Mouse (Mus musculus) cerebral cortex, adult 2 months (tissue): Measurements from ENCODE around the gene Cpm.

ENCODE experiments used
- WGBS: fragments of 180-500 bp; shearing (Covaris S2); methylation state at CpG from one replicate; pipeline ENCODE4 v1.1.7; 2018; 5-methylcytosine and 5-hydroxymethylcytosine counted together

Gene Cpm

DNA sequence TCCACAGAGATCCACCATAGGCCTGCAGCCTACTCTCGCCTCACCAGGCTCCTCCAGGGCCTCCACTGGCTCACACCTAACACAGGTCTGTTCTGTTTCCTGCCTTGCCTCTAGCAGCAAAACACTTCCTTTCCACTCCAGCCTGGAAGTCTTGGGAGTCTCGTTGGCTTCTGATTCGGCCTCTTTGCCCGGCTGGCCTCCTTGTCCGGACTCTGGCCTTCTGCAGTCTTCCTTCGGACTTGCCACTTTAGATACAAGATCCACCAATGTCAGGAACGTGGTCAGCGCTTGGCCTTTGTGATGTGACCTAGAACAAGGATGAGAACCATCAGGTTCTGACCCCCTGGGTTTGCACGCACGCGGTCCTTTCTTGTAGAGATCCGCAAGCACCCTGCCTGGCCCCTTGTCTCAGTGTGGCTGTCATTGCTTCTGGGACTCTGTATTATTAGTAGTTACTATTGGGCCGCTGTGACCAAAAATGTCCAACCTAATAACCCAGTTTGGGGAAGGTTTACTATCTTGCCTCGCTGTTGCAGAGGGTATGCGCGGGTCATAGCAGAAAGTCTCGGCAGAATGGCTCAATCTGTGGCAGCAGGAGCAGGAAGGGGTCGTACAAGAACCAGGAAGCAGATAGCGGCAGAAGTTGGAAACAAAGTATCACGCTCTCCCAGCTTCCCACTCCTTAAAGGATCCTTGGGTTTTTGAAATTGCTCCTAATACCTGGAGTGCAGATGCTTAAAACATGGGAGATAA lies 22.1 kb upstream of the Cpm start:
- WGBS, result 96% methylated on average over 20 of the region's 20 CpGs

DNA sequence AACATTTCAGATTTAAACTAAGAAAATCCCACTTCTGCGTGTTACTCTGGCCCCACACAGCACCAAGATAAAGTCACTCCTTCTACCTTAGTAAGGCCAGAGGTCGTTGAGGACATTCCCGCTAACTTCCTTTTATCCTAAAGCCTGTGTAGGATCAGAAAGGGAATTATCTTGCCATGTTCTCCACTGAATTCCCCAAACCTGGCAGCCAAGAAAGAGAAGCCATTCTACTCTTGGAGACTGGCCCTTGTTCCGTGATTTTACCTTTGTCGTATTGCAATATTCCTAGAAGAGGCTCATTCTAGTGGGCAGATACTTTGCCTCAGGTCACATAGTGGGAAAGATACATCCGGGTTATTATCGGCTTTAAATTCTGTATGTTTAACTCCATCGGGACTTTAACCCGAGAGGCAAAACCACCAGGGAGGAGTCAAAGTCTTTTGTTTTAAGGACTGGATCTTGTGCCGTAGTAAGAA lies 21.5 kb upstream of the Cpm start:
- 96% methylated on average over 10 of the region's 10 CpGs for WGBS

DNA sequence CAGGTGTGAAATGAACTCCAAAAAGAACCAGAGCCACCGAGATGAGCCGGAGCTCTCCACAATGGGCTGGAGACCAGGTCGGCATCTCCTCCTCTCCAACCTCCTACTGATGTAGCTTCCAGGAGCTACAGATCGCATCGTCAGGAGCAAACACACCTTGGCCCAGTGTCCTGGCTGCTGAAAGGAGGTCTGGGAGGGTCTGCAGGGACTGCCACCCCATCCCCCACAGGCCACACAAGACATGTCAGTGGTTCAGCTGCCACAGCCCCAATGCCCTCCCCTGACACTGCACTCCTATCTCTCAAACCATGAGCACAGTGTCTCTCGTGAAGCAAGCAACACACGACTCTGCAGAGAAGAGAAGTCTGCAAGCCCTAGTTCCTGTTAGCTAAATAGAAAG lies 20.8 kb upstream of the Cpm start:
- WGBS, result 91% methylated on average over 7 of the region's 7 CpGs

DNA sequence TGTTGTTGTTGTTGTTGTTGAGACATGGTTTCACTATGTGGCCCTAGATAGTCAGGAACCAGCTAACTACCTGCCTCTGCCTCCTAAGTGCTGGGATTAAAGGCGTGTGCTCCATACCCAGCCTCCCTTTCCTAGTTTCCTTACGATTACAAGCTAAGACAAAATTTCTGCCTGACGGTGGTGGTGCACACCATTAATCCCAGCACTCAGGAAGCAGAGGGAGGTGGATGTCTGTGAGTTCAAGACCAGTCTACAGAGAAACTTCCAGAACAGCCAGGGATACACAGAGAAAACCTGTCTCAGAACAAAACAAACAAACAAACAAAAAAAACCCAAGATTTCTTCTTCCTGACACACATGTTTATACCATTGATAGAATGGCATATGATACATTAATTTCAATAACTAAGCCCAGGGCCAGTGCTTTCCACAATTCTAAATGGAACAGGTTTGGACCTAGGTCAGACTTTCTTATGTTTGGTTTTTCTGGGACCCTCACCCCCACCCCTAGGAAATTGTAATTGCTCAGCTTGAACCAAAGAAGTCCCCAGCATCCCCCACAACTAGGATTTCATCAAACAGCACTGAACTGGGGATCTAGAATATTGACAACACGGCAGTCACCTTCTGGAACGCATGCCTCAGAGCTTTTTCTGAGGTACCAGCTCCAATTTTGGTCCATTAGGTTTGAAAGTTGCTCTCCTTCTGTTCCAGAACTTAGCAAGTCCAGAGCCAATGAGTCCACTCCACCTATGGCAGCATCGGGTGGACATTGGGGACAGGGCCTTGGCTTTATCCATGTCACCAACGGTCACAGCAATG lies 20.1 kb upstream of the Cpm start:
- 94% methylated on average over 7 of the region's 7 CpGs for WGBS

DNA sequence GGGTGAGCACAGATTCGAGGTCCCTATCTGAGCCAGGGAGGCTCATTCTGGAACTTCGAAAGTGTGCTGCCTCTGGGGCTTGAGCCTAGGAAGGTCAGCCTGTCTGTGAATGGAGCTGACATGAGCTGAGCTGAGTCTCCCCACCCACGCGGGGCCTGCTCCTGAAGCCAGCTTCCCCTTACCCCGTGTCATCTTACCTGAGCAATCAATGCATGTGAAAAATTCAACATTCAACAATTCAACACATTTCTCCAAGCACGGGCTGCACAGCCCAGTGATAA lies 19.6 kb upstream of the Cpm start:
- 89% methylated on average over 6 of the region's 6 CpGs for WGBS

DNA sequence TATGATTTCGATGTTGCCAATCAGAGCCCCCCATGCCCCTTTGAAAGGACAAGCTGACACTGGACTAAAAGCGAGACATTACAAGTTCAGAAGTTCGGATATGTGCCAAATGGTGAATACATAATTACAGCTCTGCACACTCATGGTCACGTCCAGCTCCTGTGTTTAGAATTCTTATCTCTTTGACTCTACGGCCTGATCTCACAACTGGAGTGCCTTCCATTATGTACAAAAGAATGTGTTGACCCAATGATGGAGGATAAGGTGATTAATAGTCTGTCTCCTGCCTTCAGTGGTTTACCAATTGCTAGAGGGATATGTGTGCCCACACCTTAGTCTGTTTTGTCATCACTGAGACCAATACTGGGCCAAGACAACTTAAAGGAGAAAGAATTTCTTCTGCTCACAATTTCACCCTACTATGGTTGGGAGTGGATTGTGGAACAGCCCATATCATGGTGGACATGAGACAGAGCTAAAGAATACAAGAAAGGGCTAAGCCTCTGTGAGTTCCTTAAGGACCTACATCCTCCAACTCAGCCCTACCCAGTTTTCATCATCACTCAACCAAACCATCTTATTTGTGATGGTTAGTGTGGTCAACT lies 19.0 kb upstream of the Cpm start:
- 96% methylated on average over 5 of the region's 5 CpGs for WGBS

DNA sequence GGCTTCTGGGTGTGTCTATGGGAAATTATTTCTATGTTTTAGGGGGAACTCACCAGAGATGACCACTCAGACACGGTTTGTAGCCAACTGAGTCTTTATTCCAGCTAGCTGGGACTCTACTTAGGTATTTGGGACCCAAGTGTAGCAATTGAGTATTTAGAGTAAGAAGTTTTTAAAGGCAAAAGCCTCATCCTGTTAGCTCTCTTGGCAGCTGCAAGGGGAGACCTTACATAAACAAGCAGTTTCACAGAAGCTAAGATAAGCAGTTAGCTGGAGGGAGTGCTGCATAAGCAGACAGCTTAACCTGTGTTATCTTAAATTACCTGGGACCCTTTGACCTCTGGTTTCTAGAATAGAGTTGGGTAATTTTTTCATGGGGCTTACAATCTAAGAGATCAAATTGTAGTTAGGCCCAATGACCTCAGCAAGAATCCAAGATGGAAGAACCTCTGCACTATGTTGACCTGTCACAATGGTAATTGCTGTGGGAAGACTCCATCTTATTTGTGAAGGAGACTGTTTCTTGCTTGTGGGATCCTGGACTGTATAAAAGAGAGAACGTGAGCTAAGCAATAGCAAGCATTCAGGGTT lies 18.4 kb upstream of the Cpm start:
- 92% methylated on average over 2 of the region's 2 CpGs for WGBS

DNA sequence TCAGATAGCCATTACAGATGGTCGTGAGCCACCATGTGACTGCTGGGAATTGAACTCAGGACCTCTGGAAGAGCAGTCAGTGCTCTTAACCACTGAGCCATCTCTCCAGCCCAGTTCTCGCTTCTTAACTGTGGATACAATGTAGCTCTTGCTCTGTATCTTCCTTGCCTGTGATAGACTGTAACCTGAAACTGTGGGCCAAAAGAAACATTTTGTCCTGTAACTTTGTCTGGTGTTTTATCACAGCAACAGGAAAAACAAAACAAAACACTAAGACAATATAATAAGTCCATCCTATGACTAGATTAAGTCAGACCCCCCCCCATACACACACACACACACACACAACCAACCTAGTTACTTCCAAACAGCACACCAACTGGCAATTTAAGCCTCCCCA lies 17.8 kb upstream of the Cpm start:
- WGBS, result 98% methylated on average over 2 of the region's 2 CpGs

DNA sequence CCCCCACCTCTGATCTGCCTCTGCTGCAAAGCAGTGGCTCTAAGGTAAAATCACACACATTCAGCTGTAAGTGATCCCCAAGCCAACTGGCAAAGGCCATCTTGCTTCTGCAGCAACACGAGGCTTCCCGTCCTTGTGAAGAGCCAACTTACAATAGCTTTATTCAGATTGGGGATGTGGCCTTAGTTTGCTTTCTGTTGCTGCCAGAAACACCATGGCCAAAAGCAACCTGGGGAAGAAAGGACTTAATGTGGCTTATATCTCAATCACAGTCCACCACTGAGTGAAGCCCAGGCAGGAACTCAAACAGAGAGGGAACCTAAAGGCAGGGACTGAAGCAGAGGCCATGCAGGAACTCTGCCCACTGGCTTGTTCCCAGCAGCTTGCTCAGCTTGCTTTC lies 17.3 kb upstream of the Cpm start:
- WGBS, result 74% methylated on average over 2 of the region's 2 CpGs

DNA sequence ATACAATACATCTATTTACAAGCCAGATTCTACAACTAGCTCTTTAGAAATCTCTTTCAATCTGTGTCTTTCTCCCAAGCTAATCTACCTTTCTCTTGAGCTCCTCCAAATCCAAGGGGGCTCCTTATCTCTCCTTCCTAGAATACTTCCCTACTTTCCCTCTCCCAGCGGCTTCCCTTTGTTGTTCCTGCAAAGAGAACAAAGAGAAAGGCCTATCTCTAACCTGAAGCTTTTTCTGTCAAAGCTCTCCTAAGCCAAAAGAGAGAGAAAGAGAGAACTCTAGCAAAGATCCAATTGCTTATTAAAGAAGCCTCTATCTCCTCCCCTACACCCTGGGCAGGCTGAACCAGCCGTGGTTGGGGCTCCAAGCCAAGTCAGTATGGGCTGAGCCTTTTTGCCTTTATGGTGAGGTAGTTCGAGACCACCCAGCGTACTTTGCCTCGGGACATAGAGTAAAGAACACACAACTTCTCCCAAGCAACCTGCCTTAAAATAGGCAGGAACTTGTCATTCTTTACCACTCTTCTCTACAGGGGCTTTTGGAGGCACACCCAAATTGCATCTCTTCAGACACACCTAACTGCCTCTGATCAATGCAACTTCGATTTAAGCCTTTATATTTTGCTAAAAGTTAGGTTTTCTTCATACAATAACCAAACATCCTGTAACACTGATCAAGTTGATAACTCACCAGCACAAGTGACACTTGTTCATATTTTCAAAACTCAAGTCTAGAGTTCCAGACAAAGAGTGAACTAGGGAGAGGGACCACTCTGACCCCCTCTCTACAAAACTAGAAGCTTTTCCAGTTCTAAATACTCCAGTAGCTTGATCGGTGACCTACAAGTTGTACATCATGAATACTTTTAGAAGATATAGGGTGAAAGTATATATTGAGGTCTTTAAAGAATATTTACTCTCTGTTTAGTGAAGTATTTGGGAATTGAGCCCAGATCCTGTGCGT lies 16.4 kb upstream of the Cpm start:
- WGBS, result 90% methylated on average over 8 of the region's 8 CpGs

DNA sequence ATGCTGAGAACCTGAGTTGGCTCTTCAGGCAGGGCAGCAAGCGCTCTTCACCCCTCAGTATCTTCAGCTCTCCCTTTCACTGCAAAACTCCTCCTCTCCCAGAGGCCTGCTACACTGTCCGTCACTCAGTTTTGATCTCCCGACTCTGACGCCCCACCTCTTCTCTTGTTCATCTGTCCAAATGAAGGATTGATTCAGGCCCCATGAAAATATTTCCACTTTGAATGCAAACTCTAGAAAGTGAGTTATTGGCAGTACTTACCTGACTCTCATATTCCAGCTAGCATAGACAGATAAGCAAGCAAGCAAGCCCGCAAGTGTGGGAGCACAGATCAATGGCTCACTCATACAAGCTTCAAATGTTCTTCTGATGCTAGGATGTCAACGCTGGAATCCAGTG lies 15.3 kb upstream of the Cpm start:
- 89% methylated on average over 6 of the region's 6 CpGs for WGBS

DNA sequence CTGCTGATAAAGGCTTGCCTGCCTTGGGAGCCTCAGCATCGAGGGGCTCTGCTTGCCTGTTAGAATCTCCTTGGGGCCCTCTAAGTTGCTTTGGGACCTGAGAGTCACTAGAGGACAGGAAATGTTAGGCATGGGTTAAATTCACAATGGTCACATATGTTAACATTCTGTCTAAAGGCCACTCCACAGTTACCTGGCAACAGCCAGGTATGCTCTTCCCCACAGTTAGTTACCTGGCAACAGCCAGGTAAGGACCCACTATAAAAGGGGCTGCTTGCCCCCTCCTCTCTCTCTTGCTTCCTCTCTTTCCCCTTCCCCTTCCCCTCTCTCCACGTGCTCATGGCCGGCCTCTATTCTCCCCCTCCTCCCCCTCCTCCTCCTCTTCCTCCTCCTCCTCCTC lies 14.9 kb upstream of the Cpm start:
- 54% methylated on average over 3 of the region's 3 CpGs for WGBS

DNA sequence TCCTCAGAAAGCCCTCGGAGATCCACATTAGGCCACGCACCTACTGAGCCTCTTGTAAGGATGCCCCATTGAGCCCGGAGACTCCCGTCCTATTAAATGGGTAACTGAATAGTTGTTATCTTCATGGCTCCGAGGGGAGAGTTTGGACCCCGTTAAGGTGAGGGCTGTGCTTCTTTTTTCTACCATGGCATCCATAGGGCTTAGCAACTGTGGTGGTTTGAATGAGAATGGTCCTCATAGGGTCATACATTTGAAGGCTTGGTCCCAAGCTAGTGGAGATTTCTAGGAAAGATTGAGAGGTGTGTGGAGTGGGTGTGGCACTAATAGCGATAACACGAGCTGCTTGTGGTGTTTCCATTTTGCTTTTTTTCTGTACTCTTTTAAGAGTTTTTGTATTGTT lies 14.1 kb upstream of the Cpm start:
- 95% methylated on average over 8 of the region's 8 CpGs for WGBS

DNA sequence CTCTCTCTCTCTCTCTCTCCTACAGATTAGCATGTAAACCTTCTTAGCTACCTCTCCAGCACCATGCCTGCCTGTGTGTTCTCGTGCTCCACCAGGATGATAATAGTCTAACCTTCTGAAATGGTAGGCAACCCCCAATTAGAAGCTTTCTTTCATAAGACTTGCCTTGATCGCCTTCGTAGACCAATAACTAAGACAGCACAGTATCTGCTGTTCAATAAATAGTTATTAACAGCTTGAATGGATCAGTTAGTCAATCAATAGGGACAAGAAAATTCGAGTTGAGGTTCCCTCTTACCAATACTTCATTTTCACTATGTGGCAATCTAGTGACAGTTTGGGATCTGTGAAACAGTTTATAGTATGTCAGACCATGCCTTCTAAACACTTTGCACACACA lies 13.6 kb upstream of the Cpm start:
- 79% methylated on average over 4 of the region's 4 CpGs for WGBS

DNA sequence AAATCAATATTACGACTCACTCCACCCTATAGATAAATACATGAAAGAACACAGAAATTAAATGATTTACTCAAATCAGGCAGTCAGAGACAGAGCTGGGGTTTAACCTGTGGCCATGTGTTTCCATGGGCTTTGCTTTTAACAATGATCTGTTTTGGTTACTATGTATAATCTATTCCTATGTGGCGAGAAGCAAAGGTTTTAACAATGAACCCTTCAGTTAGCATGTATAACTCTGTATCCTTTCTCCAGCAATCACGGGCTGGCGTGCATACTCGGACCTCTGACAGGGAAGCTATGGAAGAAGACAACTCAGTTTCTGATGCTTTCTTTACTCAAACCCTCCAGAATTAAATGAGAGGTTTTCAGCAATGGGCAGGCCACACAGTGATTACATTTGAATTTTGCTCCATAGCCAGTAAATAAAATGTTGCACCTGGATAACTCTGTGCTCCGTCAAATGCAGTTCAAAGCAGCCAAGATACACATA lies 13.1 kb upstream of the Cpm start:
- WGBS, result 91% methylated on average over 6 of the region's 6 CpGs

DNA sequence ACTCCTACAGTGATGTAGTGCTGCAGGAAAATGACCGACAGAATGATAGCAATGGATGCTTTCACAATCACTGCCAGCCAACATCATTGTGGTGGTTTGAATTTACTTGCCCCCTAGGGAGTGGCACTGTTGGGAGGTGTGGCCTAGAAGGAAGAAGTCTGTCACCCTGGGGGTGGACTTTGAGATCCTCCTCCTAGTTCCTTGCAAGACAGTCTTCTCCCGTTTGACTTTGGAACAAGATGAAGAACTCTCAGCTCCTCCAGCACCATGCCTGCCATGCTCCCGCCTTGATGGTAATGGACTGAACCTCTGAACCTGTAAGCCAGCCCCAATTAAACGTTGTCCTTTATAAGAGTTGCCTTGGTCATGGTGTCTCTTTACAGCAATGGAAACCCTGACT lies 12.5 kb upstream of the Cpm start:
- 81% methylated on average over 4 of the region's 4 CpGs for WGBS

DNA sequence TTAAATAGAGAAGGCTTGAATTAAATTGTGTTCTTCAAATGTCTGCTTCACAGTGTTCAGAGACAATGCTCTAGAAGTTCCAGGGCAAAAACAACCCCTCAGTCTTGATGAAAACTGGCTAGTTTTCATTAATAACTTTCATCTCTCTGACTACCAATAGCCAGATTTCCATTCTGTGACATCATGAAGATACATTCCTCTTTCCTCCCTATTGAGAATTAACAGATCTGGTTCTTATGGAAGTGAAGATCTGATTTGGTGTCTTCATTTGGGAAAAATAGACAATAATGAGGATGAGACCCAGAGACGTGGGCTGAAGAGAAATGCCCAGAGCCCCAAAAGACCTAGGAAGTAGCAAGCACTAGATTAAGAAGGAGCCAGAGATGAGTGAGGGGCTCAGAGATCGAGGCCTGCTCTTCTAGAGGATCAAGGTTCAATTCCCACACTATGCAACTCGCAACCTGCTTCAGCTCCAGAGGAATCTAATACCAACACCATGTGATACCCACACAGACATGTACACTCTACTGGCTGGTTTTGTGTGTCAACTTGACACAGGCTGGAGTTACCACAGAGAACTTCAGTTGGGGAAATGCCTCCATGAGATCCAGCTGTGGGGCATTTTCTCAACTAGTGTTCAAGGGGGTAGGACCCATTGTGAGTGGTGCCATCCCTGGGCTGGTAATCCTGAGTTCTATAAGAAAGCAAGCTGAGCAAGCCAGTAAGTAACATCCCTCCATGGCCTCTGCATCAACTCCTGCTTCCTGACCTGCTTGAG lies 11.5 kb upstream of the Cpm start:
- 91% methylated on average over 3 of the region's 3 CpGs for WGBS

DNA sequence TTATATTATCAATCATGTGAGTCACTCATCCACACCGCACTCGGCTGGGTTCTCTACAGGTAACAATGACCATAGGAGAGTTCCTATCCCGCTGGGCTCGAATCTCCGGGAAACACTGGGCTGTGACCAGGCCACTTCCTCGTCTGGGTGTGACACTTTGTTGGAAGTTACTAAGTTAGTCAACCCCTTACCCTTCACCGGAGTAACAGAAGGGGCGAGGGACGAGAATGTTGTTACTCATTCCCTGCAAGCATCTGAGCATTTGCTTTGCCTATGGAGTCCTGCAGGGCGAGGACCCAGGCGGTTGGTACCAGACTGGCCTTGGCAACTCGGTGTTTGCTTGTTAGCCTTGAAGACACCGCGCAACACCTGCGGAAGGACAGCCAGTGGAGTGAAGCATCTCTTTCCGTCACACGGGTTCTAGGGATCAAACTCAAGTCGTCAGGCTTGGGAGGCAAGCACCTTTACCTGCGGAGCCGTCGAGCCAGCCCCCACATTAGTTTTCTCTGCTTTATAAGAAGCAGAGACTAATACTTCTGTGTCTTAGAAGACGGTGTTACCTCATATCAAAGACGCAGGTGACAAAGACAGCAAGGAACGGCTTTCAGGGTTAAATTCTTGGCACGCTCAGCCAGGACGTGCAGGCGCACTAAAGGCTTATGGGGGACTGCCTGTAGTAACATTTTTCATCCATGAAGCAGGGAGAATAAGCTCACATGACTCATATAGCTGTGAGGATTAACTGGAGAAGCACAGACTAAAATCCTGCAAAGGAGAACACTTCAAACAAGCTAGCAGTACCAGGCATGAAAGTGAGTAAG lies 10.0 kb upstream of the Cpm start:
- WGBS, result 91% methylated on average over 27 of the region's 27 CpGs

DNA sequence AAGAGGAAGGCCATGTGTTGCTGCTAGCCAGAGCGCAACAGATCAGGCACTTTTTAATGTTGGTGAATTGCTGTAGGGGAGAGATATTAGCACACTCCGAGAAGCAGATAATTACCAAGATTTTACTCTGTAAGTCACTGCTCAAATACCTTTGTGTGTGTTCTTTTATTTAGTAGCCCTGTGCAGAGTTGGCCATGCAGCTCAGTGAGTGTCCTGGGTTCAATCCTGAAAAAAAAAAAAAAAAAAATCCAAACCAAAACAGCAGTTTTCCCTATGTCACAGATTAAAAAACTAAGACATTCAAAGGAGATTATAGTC lies 9.5 kb upstream of the Cpm start:
- WGBS, result 84% methylated on average over 2 of the region's 2 CpGs

DNA sequence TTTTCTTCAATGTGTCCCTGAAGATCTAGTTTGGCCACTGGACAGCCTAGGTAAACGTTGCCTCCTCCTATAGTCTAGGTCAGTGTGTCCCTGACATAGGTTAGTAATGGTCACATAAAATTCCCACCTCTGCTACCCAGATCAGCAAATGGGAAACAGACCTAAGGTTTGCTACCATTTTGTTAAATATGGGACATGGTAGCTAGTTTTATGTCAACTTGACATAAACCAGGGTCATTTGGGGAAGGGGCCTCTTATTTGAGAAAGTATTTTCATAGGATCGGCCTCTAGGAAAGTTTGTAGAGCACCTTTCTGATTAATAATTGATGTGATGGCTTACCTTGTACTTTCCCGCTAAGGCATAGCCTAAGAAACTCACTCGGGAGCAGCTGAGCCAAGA lies 8.8 kb upstream of the Cpm start:
- 94% methylated on average over 4 of the region's 4 CpGs for WGBS
